Mouse (Mus musculus) stomach, postnatal 0 days (tissue): ENCODE measurements around the gene Gng7.

ENCODE experiments used
- CTCF ChIP-seq: IDR thresholded peaks from 2 replicates; pipeline ENCODE4 v1.5.1; 2016; ENCODE audit warnings: antibody characterized with exemption, low read depth, mild to moderate bottlenecking, moderate library complexity
- EP300 ChIP-seq: optimal IDR thresholded peaks from 2 replicates; pipeline ENCODE3; 2016; ENCODE audit warnings: antibody characterized with exemption

- TF ChIP-seq CTCF: no peak
- no peak for TF ChIP-seq EP300
Observed at GRCm38 (mm10) chr10:81001161-81001560, 13.6 kb downstream of the Gng7 start.
